Mouse (Mus musculus): ENCODE data around the gene Slc24a3.

The Slc24a3 gene

GRCm38 (mm10) chr2:145420967-145421888, 253.7 kb downstream of the Slc24a3 start:
- DNase-seq (ENCODE audit: low read depth, low spot score), result no peak

- DNase-seq (ENCODE audit: low read depth, low spot score), result no peak
Measured at GRCm38 (mm10) chr2:145421889-145422212, 254.3 kb downstream of the Slc24a3 start.

- no peak for DNase-seq (ENCODE audit: low read depth, low spot score)
Measured at GRCm38 (mm10) chr2:145429982-145430381, 262.4 kb downstream of the Slc24a3 start.

GRCm38 (mm10) chr2:145434068-145434467, 266.5 kb downstream of the Slc24a3 start:
- no peak for DNase-seq (ENCODE audit: low read depth, low spot score)

- DNase-seq (ENCODE audit: low read depth, low spot score), result no peak
Measured at GRCm38 (mm10) chr2:145438336-145438735, 270.8 kb downstream of the Slc24a3 start.

- DNase-seq (ENCODE audit: low read depth, low spot score), result no peak
Measured at GRCm38 (mm10) chr2:145439755-145440154, 272.2 kb downstream of the Slc24a3 start.

GRCm38 (mm10) chr2:145457106-145457747, 289.7 kb downstream of the Slc24a3 start:
- DNase-seq (ENCODE audit: low read depth, low spot score), result no peak

GRCm38 (mm10) chr2:145460854-145461423, 293.4 kb downstream of the Slc24a3 start:
- no peak for DNase-seq (ENCODE audit: low read depth, low spot score)

- DNase-seq (ENCODE audit: low read depth, low spot score), result no peak
Measured at GRCm38 (mm10) chr2:145462253-145462652, 294.7 kb downstream of the Slc24a3 start.

GRCm38 (mm10) chr2:145468701-145469325, 301.3 kb downstream of the Slc24a3 start:
- DNase-seq (ENCODE audit: low read depth, low spot score), result no peak

GRCm38 (mm10) chr2:145477484-145477883, 309.9 kb downstream of the Slc24a3 start:
- DNase-seq (ENCODE audit: low read depth, low spot score), result no peak

- no peak for DNase-seq (ENCODE audit: low read depth, low spot score)
Measured at GRCm38 (mm10) chr2:145479676-145480075, 312.1 kb downstream of the Slc24a3 start.

- no peak for DNase-seq (ENCODE audit: low read depth, low spot score)
Measured at GRCm38 (mm10) chr2:145500231-145500630, 332.7 kb downstream of the Slc24a3 start.

GRCm38 (mm10) chr2:145501472-145501871, 333.9 kb downstream of the Slc24a3 start:
- DNase-seq (ENCODE audit: low read depth, low spot score), result no peak

- no peak for DNase-seq (ENCODE audit: low read depth, low spot score)
Measured at GRCm38 (mm10) chr2:145507702-145508101, 340.1 kb downstream of the Slc24a3 start.

GRCm38 (mm10) chr2:145510650-145511225, 343.2 kb downstream of the Slc24a3 start:
- no peak for DNase-seq (ENCODE audit: low read depth, low spot score)

- DNase-seq (ENCODE audit: low read depth, low spot score), result no peak
Measured at GRCm38 (mm10) chr2:145515956-145516355, 348.4 kb downstream of the Slc24a3 start.

GRCm38 (mm10) chr2:145517346-145517745, 349.8 kb downstream of the Slc24a3 start:
- DNase-seq (ENCODE audit: low read depth, low spot score), result peak; percentile 64

- DNase-seq (ENCODE audit: low read depth, low spot score), result no peak
Measured at GRCm38 (mm10) chr2:145522017-145522416, 354.5 kb downstream of the Slc24a3 start.

GRCm38 (mm10) chr2:145523381-145523780, 355.8 kb downstream of the Slc24a3 start:
- no peak for DNase-seq (ENCODE audit: low read depth, low spot score)

- no peak for DNase-seq (ENCODE audit: low read depth, low spot score)
Measured at GRCm38 (mm10) chr2:145527151-145527550, 359.6 kb downstream of the Slc24a3 start.

- DNase-seq (ENCODE audit: low read depth, low spot score), result no peak
Measured at GRCm38 (mm10) chr2:145530941-145531353, 363.4 kb downstream of the Slc24a3 start.
